Mouse (Mus musculus) gastrocnemius, postnatal 4 days (tissue): ENCODE results near the gene Fmo3. TPM values are rescaled to one million over a fixed set of nuclear protein-coding genes. Genes with fewer than 3 reads are reported as not detected.

Experiments
- DNase-seq, 2 experiments: peaks; one replicate each; pipeline ENCODE4 v3.0.0; 2021 to 2022; ENCODE audit warnings: low spot score in 2 of 2, mixed read lengths in 2 of 2
- total RNA-seq, 2 experiments: library from RNA; stranded (reverse); gene quantifications; 2 replicates each; pipeline ENCODE4 v1.2.3; 2021

Gene Fmo3
- total RNA-seq, 2 experiments from 2014 or later, result not detected

- no peak for DNase-seq
Observed at GRCm38 (mm10) chr1:162931310-162931875, 52.9 kb downstream of the Fmo3 start.

GRCm38 (mm10) chr1:162930631-162931030 lies 53.7 kb downstream of the Fmo3 start:
- no peak for DNase-seq

GRCm38 (mm10) chr1:162929146-162929545 lies 55.2 kb downstream of the Fmo3 start:
- no peak for DNase-seq

- DNase-seq, result no peak
Observed at GRCm38 (mm10) chr1:162925121-162925520, 59.2 kb downstream of the Fmo3 start.

- DNase-seq, result no peak
Observed at GRCm38 (mm10) chr1:162916661-162917060, 67.7 kb downstream of the Fmo3 start.

- no peak for DNase-seq
Observed at GRCm38 (mm10) chr1:162914932-162915556, 69.3 kb downstream of the Fmo3 start.

GRCm38 (mm10) chr1:162912085-162912484 lies 72.2 kb downstream of the Fmo3 start:
- no peak for DNase-seq

Other genes starting within 250 kb of the Fmo3 start
- gene Prrc2c, start 244.0 kb downstream of the Fmo3 start, total RNA-seq, result 100 to 1,000 TPM; 137 to 139 TPM
- gene Fmo4, start 170.6 kb downstream of the Fmo3 start, total RNA-seq, result under 1 TPM in 1 of 2 experiments, not detected in 1; 0.15 TPM
- 10 to 100 TPM; 49.6 to 62.8 TPM for gene Fmo1, start 117.9 kb downstream of the Fmo3 start, total RNA-seq
- 1 to 10 TPM; 2.7 to 3.4 TPM for gene Fmo2, start 85.8 kb downstream of the Fmo3 start, total RNA-seq
- under 1 TPM in 1 of 2 experiments, not detected in 1; 0.16 TPM for gene Fmo6, start 47.0 kb downstream of the Fmo3 start, total RNA-seq
- gene Mroh9, start 101.1 kb upstream of the Fmo3 start, total RNA-seq, result not detected